In genomic region chr5:76064686-76065085, GRCm38 (mm10) we compare ENCODE assay signal across 13 mouse cellular contexts.
"Had no signal": no experiment of that assay in that cellular context is flagged by ENCODE, and none has a peak within 500 bp of the region (broad histone marks: within the 10 kb centered on the region; RNA-seq: fewer than 3 reads in every experiment).

No protein-coding gene starts in this region.

- DNase-seq: kidney, adult 11 months; kidney, adult 9 months; kidney, postnatal 36 days; midbrain, embryonic 14.5 days; right cerebral cortex, adult 18-20 months; right cerebral cortex, postnatal 25 days; thymus, postnatal 36 days had no signal

- H3K9ac ChIP-seq: limb, embryonic 15.5 days; liver, embryonic 12.5 days; neural tube, embryonic 15.5 days had no signal

- H3K4me2 ChIP-seq: limb, embryonic 15.5 days; liver, embryonic 12.5 days; neural tube, embryonic 15.5 days had no signal

- H3K9me3 ChIP-seq: limb, embryonic 15.5 days; liver, embryonic 12.5 days; neural tube, embryonic 15.5 days had no signal

- H3K36me3 ChIP-seq: limb, embryonic 15.5 days; liver, embryonic 12.5 days; neural tube, embryonic 15.5 days had no signal

- H3K4me1 ChIP-seq: limb, embryonic 15.5 days; neural tube, embryonic 15.5 days had no signal

- H3K27me3 ChIP-seq: limb, embryonic 15.5 days; neural tube, embryonic 15.5 days had no signal

- ATAC-seq: liver, embryonic 12.5 days had no signal

- H3K4me3 ChIP-seq: layer of hippocampus, adult 2 months; limb, embryonic 15.5 days; liver, embryonic 12.5 days; myocyte; neural tube, embryonic 15.5 days had no signal

- H3K27ac ChIP-seq: kidney, postnatal 0 days; layer of hippocampus, adult 2 months; limb, embryonic 15.5 days; neural tube, embryonic 15.5 days had no signal
